Mouse (Mus musculus) MN1 (cell line): ENCODE data around the gene Prl7b1.

ENCODE experiments used
- DNase-seq: peaks from one replicate; pipeline ENCODE4 v3.0.0-alpha.2; 2016; ENCODE audit warnings: low spot score

Prl7b1 gene

GRCm38 (mm10) chr13:27610482-27610881, at the start of gene Prl7b1:
Prl7b1 (minus strand) TSS chr13:27610582.
- no peak for DNase-seq

GRCm38 (mm10) chr13:27642393-27642792, 32.0 kb upstream of the Prl7b1 start, which contains the start of gene Prl7a1:
Prl7a1 (minus strand) TSS chr13:27642493.
- no peak for DNase-seq

GRCm38 (mm10) chr13:27582071-27582470, 28.3 kb downstream of the Prl7b1 start, which contains the start of gene Prl8a1:
Prl8a1 (minus strand) TSS chr13:27582171.
- no peak for DNase-seq

- DNase-seq, result no peak
Measured at GRCm38 (mm10) chr13:27564506-27564905, 45.9 kb downstream of the Prl7b1 start, which contains the start of gene Prl8a9. Prl8a9 (minus strand) TSS chr13:27564606.

- no peak for DNase-seq
Measured at GRCm38 (mm10) chr13:27553336-27553735, 57.0 kb downstream of the Prl7b1 start.
